Comparison of ENCODE assay signal across 11 mouse cellular contexts in the genomic region with DNA sequence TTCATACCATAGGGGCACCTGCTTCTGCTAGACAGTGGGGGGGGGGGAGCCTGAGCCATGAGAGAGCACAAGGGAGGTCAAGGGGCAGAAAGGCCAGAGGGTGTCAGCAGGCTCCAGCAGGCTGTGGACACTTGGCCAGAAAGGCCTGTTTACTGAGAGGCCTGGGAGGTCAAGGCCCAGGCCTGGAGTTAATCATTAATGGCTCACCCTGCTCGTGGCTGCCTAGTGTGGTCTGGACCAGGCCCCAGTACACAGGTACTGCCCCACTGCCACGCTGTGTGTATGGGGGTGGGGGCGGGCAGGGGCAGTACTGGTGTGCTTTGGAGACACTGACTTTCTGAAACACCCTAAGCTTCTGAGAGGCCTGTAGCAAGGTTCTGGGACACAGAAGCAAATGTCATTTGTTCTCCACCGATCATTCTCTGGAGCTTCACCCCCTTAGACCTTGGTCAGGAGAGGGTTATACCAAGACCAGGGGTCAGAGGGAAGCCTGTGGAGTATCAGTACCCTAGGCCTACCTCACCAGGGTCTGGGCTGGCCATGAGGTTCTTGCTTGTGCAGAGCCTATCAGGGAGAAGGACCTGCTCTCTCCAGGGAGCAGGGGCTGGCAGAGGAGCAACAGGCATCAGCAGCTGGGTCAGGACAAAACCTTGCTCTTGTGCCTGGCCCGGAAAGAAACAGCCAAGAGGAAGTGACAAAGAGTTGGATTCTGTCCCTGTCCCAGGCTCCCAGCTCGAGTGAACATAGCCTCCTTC. TPM values are rescaled to one million over a fixed set of nuclear protein-coding genes. Genes with fewer than 3 reads are reported as not detected.
DNase-seq lines count a peak whose midpoint lies in the region; ATAC-seq and TF ChIP-seq lines count a peak whose summit lies in the region.
"Had no signal": no experiment of that assay in that cellular context is flagged by ENCODE, and none has a peak within 500 bp of the region (broad histone marks: within the 10 kb centered on the region; RNA-seq: fewer than 3 reads in every experiment).

No protein-coding gene starts in this region.

- no peak; the same call in 1 of the 2 replicates for ATAC-seq in kidney, embryonic 14.5 days (ENCODE audit: low FRiP score, low TSS enrichment)
- peak; percentile 81 for ATAC-seq in kidney, embryonic 15.5 days (replicated peaks; ENCODE audit: low FRiP score)
- ATAC-seq in liver, embryonic 14.5 days (ENCODE audit: insufficient read depth) = peak; percentile 83
- ATAC-seq: inflammation-experienced regulatory T-cells, adult 6 months had no signal

- H3K9ac ChIP-seq in kidney, embryonic 14.5 days (ENCODE audit: low read depth, low read length) = no peak overlapping the region
- no peak overlapping the region for H3K9ac ChIP-seq in kidney, embryonic 15.5 days
- H3K9ac ChIP-seq in liver, embryonic 14.5 days (replicated peaks) = no peak overlapping the region

- TF ChIP-seq CTCF in liver, embryonic 14.5 days (IDR thresholded peaks at IDR 0.05; ENCODE audit: low read depth) = no peak

- H3K4me2 ChIP-seq in kidney, embryonic 14.5 days (replicated peaks; ENCODE audit: low read depth, low read length) = no peak overlapping the region
- no peak overlapping the region for H3K4me2 ChIP-seq in kidney, embryonic 15.5 days
- H3K4me2 ChIP-seq in liver, embryonic 14.5 days (ENCODE audit: low read depth) = no peak overlapping the region

- H3K9me3 ChIP-seq in kidney, embryonic 14.5 days (ENCODE audit: control insufficient read depth, low read length) = no peaks in the 10 kb centered on the region
- no peaks in the 10 kb centered on the region for H3K9me3 ChIP-seq in kidney, embryonic 15.5 days (replicated peaks)
- no peaks in the 10 kb centered on the region for H3K9me3 ChIP-seq in liver, embryonic 14.5 days (ENCODE audit: control insufficient read depth, low read length)

- peak; percentile 96 for DNase-seq in kidney, adult 11 months
- peak in 2 of 3 experiments; percentile 34 to 48 for DNase-seq in liver, embryonic 14.5 days (ENCODE audit: low read depth in 3 of 3, low spot score in 3 of 3)
- no peak for DNase-seq in right cerebral cortex, postnatal 36 days (ENCODE audit: low spot score in 2 of 2)
- no peak for DNase-seq in left cerebral cortex, postnatal 25 days (ENCODE audit: low spot score in 2 of 2)
- DNase-seq in frontal cortex, postnatal 10 days (ENCODE audit: low spot score in 2 of 2) = no peak
- DNase-seq: cerebellum, adult 11-12 months had no signal

- intact Hi-C loops in left cerebral cortex, postnatal 25 days (cut with DNase I) = no loop called here

- no peak overlapping the region for H3K27ac ChIP-seq in kidney, embryonic 14.5 days (ENCODE audit: low read depth, low read length)
- no peak overlapping the region for H3K27ac ChIP-seq in kidney, embryonic 15.5 days
- no peak overlapping the region for H3K27ac ChIP-seq in liver, embryonic 14.5 days
- H3K27ac ChIP-seq: macrophage had no signal

- TF ChIP-seq EP300 in liver, embryonic 14.5 days (IDR thresholded peaks at IDR 0.05; ENCODE audit: low read depth) = no peak

- H3K27me3 ChIP-seq in kidney, embryonic 14.5 days (ENCODE audit: control insufficient read depth, insufficient read depth, low read length) = no peaks in the 10 kb centered on the region
- no peaks in the 10 kb centered on the region for H3K27me3 ChIP-seq in kidney, embryonic 15.5 days
- no peaks in the 10 kb centered on the region for H3K27me3 ChIP-seq in liver, embryonic 14.5 days (ENCODE audit: control insufficient read depth, insufficient read depth, low read length)

- 0 out of 2 replicates have a peak, but pooled peaks cover 15% of the 10 kb centered on the region for H3K4me1 ChIP-seq in kidney, embryonic 14.5 days (ENCODE audit: control insufficient read depth, insufficient read depth, low read length)
- H3K4me1 ChIP-seq in kidney, embryonic 15.5 days = peaks cover 45% of the 10 kb centered on the region
- peaks cover 0 to 24% of the 10 kb centered on the region in 2 experiments; a peak in 2 of 4 replicates for H3K4me1 ChIP-seq in liver, embryonic 14.5 days (replicated peaks; ENCODE audit: control insufficient read depth in 2 of 2, insufficient read depth in 2 of 2, low read length in 1 of 2)

- 57% methylated on average over 6 of the region's 6 CpGs for WGBS in kidney, embryonic 14.5 days
- WGBS in kidney, embryonic 15.5 days = 59% methylated on average over 6 of the region's 6 CpGs
- 40% methylated on average over 6 of the region's 6 CpGs for whole genome bisulfite sequencing in liver, embryonic 14.5 days (ENCODE audit: insufficient replicate concordance)

- H3K4me3 ChIP-seq in kidney, embryonic 14.5 days (ENCODE audit: low read length) = no peak overlapping the region
- H3K4me3 ChIP-seq in kidney, embryonic 15.5 days (replicated peaks) = no peak overlapping the region
- H3K4me3 ChIP-seq in liver, embryonic 14.5 days (ENCODE audit: insufficient read depth in 1 of 2, low read depth in 2 of 2, low read length in 2 of 2) = no peak overlapping the region
- H3K4me3 ChIP-seq: myocyte had no signal

- no peaks in the 10 kb centered on the region for H3K36me3 ChIP-seq in kidney, embryonic 14.5 days (ENCODE audit: control insufficient read depth, insufficient read depth, low read length)
- no peaks in the 10 kb centered on the region for H3K36me3 ChIP-seq in kidney, embryonic 15.5 days
- no peaks in the 10 kb centered on the region for H3K36me3 ChIP-seq in liver, embryonic 14.5 days (replicated peaks; ENCODE audit: control insufficient read depth, insufficient read depth, low read depth)

RNA-seq across cellular contexts. Expression of gene Cebpa, which starts 24.9 kb away (rescaled TPM):
- polyA plus RNA-seq in kidney, embryonic 14.5 days (2014; fragmentation: Nextera tagmentation; extraction: Ambion mirVana) = 0.92 and 1.5 TPM in 2 replicates
- 1.3 and 1.5 TPM in 2 replicates for polyA plus RNA-seq in kidney, embryonic 15.5 days (2015; fragmentation: Nextera tagmentation; extraction: Ambion mirVana)
- polyA plus RNA-seq in liver, embryonic 14.5 days (2012; rRNA removed) = 15.0 and 18.2 TPM in 2 replicates
- polyA plus RNA-seq in liver, embryonic 14.5 days (2014; fragmentation: Nextera tagmentation; extraction: Ambion mirVana) = 6.5 and 7.1 TPM in 2 replicates
- total RNA-seq in left cerebral cortex, postnatal 25 days (2021) = 10 to 100 TPM in 1 of 2 experiments, 1 to 10 TPM in 1; 8.7 to 10.1 TPM

RNA-seq across cellular contexts. Expression of gene Slc7a10, which starts 42.1 kb away (rescaled TPM):
- 0.47 and 0.70 TPM in 2 replicates for polyA plus RNA-seq in kidney, embryonic 14.5 days (2014; fragmentation: Nextera tagmentation; extraction: Ambion mirVana)
- 1.1 and 2.4 TPM in 2 replicates for polyA plus RNA-seq in kidney, embryonic 15.5 days (2015; fragmentation: Nextera tagmentation; extraction: Ambion mirVana)
- 0.22 and 0.27 TPM in 2 replicates for polyA plus RNA-seq in liver, embryonic 14.5 days (2012; rRNA removed)
- polyA plus RNA-seq in liver, embryonic 14.5 days (2014; fragmentation: Nextera tagmentation; extraction: Ambion mirVana) = 0.29 and 0.38 TPM in 2 replicates
- 10 to 100 TPM; 40.8 to 50.6 TPM for total RNA-seq in left cerebral cortex, postnatal 25 days (2021)
- polyA plus RNA-seq: macrophage, myocyte had no signal

Comparison
In these comparisons a context has a peak if more than half of its experiments do, and no peak if none do; other contexts are left out.
1. DNase-seq: peak in kidney, adult 11 months (single experiment) and liver, embryonic 14.5 days (2 of 3); none in right cerebral cortex, postnatal 36 days (0 of 2), left cerebral cortex, postnatal 25 days (0 of 2) and frontal cortex, postnatal 10 days (0 of 2).